Mouse (Mus musculus) layer of hippocampus, adult 8-10 months (tissue): ENCODE data around the gene Atp7a. TPM values are rescaled to one million over a fixed set of nuclear protein-coding genes. Genes with fewer than 3 reads are reported as not detected.
A peak's percentile ranks its signal among the peaks of the same experiment; 100 is the strongest.

ENCODE experiments used
- DNase-seq, 2 experiments: peaks; one replicate each; pipeline ENCODE4 v3.0.0; 2022; ENCODE audit warnings: low spot score in 2 of 2
- total RNA-seq, 4 experiments: library from RNA; stranded (reverse); gene quantifications; 2 replicates each; pipeline ENCODE4 v1.2.4; 2022

Gene Atp7a
- total RNA-seq, 4 experiments from 2014 or later: 8.2 to 9.3 (median 8.7) TPM

DNA sequence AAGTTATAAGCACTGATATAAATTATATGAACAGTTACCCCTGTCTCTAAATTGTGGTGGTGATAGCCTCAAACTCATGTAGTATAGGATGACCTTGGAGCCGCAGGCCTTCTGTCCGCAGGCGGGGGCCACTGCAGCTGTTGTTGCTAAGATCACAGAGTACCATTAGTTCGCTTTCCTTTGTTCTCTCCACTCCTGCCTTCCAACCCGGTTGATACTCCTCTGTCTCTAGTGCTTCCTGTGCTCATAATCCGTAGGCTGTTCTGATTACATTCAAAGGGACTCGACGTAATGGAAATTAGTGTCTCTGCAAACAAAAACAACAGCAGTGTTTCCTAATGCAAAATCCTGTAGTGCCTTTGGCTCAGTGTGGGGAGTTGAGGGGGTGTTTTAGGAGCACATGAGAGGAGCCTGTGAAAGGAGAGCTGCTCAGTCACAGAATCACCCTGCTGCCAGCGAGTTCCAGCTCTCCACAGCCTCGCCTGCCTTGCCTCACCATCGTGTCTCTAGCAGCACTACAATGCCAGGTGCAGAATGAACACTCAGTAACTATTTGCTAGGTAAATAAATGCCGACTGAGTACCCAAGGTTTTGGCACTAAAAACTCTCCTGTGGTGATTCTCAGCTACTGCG is 53.9 kb downstream of the Atp7a start:
- DNase-seq: no peak

DNA sequence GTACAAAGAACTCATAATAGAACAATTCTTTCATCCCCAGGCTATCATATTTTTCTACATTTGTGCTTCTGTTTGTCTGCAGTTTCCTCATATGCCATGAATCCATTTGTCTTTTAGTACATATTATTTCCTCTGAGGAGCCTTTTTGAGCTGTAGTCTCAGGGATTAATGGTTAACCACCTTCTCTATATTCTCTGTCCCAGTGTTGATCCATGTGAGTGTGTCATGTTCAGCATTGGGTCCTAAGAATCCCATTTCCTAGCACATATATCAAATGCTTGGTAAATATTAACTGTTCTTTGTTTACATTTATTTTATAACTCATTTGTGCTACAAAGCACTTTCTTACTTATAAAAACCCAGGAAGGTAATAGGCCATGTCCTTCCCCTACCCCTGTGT is 55.4 kb downstream of the Atp7a start:
- no peak for DNase-seq

DNA sequence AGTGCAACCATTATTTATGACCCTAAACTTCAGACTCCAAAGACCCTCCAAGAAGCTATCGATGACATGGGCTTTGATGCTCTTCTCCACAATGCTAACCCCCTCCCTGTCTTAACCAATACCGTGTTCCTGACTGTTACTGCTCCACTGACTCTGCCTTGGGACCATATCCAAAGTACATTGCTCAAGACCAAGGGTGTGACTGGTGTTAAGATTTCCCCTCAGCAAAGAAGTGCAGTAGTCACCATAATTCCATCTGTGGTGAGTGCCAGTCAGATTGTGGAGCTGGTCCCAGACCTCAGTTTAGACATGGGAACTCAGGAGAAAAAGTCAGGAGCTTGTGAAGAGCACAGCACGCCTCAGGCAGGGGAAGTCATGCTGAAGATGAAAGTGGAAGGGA is 58.1 kb downstream of the Atp7a start:
- no peak for DNase-seq

DNA sequence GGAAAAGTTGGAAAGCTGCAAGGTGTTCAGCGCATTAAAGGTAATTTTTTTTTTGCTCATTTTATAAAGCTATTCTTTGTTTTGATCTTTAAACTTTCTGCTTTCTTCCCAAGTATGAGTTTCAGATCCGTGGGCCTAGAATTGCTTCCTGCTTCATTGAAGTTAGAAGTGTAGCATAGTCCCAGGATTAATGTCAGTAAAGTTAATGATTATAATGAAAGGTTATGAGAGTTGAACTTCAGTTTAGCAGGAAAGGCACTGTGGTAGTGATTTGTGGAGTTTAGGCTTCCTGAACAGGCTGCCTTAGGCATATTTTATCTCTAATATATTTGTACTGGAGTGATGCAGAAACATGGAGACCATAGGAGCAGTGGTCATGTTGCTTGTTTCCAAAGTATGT is 58.5 kb downstream of the Atp7a start:
- DNase-seq: no peak

DNA sequence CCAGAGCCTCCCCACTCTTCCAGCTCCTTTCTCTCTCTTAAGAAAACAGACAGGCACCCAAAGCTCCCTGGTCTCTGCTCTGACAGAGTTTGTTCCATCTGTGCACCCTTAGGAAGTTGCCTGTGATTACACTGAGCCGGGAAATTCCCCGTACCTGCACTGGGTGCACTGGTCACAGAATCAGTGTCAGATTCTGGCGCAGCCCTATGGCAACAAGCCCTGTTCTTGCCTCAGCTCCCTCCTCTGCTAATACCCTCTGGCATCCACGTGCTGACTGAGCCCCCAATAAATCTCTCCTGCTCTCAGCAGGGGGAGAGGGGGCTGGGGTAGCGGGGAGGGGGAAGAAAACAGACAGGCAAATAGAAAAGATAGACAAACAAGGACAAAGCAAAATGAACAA is 65.9 kb downstream of the Atp7a start:
- no peak for DNase-seq

DNA sequence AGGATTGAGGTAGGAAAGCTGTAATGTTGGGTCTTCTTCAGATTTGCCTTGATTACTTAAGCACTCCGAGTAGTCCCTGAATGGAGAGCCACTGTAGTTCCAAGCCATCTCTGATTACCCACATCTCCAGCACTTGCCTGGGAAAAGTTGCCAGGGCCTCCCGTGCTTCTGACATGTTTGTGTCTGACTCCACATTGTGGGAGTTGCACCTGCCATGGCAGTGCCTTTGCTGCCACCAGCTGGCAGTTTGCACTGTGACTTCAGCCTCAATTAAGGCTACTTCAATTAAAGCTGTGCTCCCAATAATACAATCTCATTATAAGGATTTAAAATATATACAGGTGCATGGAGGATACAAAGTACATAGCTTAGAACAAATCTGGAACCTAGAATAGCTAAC is 78.4 kb downstream of the Atp7a start:
- peak in 1 of 2 experiments; percentile 4 for DNase-seq

DNA sequence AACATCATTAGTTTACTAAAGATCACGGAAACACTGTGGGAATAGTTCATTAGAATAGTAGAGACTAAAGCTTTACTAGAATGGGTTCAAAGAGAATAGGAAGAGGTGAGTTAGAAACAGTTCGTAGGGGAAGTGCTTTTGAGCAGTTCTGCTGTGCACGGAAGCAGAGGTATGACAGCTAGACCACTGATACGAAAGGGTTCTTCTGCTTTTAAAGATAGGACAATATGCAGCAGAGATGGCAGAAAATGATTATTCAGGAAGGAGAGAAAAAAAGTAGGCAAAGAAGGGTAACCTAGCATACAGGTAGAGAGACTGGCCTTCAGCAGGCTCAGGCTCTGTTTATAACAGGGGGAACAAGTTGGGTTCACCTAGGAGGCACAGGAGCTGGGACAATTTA is 86.8 kb downstream of the Atp7a start:
- DNase-seq: no peak

DNA sequence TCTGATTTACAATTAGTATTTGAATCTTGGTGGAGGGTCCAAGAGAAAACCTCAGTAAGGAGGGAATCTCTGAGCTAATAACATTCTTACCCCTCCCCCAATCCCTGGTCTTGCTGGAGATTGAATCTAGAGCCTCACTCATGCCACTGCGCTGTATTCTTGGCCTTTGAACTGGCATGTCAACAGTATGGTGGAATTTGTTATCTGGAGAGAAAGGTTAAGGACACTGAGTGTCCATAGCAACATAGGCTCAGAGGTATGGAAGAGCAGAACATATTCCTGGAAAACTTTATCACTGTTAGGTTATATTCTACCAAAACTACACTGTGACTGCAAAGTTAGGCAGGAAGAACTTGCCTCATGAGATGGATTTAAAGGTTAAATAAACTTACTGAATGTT is 87.6 kb downstream of the Atp7a start:
- DNase-seq: no peak

DNA sequence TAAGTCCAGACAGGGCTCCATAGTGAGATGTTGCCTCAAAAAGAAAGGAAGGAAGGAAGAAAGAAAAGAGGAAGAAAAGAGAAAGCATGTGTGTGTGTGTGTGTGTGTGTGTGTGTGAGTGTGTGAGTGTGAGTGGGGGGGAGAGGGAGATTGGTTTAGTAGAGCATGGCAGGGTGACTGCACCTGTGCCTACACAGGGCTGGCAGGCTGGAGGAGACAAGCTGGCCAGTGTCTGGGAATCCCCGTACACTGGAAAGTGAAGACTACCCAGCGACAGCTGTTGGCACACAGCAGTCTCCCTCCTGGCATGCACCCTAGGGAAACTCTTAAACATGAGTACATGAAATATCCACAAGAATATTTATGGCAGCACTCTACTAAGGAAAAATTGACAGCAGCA is 95.7 kb downstream of the Atp7a start:
- no peak for DNase-seq

DNA sequence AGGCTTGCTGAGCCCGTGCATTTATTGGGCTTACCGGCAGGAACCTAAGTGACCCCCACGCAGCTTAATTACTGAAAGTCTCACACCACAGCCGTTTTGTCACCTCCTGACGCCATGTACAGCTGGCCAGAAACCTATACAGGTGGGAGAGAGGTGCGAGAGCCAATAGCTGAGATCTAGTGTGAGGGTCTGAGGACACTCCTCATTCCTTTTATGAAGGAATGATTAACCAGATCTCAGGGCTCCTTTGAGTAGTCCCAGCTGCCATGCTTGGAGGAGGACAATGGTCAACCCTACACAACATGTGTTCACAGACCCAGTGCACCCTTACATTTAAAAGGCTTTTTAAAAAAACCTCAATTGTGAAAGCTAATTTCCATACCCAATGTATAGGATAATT is 101.2 kb downstream of the Atp7a start:
- no peak for DNase-seq

DNA sequence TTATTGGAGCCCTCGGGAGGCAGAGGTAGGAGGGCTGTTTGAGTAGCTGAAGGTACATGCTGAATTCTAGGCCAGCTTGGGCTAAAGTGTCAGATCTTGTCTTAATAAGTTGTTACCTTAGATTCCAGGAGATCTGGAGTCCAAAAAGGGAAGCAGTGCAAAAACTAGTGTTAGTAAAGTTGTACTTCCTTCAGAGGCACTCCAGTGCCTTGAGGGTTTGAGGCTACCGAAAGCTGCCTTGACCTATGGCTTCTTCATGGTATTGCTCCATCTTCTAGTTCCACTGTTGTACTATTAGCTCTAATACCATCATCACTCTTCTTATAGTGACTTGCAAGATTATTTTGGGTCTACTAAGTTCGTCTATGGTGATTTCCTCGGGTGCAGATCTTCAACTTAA is 102.8 kb downstream of the Atp7a start:
- DNase-seq: no peak

DNA sequence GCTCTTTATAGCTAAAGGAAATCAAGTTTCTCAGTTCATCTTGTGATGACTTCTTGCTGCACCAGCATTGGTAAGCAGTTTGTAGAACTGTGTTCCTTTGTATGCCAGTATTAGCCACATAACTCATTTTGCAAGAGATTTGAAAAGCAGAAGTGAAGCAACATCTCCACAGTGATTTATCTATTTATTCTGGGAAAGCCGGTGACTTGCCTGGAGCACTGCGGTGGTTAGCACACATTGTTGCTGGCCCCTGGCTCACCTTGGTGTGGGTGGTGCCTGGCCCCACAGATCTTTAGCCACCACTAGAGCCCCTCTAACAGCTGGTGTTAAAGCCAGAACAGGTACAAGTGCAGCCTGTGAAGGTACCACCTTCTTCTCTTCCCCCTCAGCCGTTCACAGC is 107.8 kb downstream of the Atp7a start:
- DNase-seq: no peak

DNA sequence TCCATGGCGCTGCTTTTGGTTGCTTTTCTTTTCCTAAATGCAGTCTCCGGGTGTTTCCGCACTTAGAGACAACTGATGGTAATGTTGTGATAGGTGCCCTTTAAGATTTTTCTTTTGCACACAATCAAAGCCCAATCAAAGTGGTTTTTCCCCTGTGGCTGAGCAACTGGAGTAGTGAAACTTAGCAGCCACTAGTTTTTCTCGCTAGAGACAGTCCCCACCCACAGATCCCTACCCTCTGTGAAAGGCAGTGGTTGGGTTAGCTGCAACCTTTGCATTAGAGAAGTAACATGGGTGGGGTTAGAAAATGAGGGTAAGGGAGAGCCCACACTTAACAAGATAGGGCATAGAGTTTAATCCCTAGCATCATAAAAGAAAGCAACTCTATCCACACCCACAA is 108.4 kb downstream of the Atp7a start:
- DNase-seq: no peak

DNA sequence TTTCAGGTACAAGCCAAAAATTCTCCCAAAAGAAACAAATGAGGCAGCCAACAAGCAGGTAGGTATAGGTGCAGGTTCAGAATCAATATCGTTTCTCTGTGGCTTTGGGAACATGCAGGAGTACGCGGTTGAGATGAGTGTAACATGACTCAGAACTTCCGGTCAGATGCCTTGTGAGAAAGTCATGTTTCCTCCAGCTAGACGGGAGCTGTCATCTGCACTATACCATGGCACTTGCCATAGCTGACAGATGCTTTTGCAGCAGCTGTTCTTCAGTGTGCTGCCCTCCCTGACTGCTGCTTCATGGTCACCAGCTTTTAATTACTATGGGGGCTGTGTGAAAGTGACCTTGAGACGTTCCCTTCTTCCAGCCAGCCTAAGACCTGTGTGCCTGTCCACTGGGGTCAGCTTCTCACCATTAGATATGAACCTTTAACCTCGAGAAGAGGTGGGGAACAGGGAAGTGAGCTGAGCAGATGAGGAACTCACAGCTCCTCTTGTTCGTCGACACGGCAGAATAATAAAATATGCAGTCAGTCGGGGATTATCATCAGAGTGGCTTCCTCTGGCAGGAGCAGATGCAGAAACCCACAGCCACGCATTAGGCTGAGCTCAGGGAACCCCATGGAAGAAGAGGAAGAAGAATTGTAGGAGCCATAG is 109.0 kb downstream of the Atp7a start:
- no peak for DNase-seq

DNA sequence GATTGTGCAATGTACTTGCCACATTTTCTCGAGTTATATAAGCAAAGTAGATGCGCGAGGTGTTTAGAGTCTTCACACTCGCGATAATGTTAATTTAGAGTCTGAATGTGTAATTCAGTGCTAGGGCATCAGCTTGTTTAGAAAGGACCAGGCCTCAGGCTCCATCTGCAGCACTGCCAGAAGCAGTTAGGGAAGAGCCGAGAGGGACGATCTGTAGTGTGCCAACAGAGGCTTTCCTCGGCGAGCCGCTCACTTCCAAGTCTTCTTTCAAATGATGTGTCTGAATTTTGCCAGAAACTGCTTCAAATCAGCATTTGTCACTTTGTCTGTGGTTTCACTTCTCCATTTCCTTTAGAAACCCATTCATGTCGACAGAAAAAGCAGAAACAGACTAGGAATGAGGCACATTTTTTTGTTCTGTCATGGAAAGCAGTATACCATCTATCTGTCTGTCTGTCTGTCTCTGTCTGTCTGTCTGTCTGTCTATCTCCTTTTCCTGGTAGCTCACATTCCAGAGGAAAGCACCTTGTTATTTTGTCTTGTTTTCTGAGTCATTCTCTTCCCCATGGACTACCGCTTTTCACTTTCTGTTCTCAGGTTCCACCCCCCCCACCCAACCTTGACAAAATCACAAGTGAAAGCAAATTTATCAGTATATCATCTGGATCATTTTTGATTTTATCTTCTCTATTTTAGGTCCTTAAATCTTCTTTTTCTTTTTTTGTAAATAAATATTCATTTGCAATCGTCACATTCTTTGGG is 112.4 kb downstream of the Atp7a start:
- DNase-seq: no peak

DNA sequence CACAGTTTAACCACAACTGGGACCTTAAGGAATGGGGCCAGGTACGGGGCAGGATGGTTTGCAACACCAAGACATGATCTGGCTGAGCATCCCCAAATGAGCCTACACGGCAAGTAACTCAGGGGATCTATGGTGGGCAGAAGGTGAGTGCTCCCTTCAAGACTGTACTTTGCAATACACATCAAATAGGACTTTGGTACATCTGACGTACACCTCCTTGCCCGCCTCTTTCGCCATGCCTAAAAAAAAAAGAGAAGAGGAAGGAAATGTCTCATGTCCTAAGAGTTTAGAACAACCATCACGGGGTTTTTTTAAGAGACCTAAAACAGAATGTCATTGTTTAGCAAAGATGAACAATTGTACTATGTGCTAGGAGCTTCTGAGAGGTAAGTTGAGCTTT is 115.9 kb downstream of the Atp7a start, which contains the start of gene Tlr13:
Gene Tlr13, plus strand, starts transcription at position 269 of the 400 bp plus-strand sequence.
- DNase-seq: no peak

DNA sequence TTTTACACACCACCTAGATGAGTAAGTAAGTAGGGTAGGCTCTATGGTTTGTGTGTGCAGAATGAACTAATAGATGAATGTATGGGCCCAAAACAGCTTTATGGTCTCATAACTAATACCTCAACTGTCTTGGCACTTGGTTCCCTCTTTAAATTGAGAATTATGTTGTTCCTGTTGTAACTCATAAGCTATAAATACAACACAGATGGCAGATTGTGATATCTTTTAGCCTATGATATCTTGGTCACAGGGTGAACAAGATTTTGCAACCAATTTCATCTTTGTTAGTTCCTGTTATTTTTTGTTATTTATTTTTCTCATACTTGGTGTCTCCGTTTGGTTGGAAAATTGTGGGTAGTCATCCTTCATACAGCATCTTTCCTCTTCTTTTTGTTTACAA is 121.1 kb downstream of the Atp7a start:
- DNase-seq: no peak

DNA sequence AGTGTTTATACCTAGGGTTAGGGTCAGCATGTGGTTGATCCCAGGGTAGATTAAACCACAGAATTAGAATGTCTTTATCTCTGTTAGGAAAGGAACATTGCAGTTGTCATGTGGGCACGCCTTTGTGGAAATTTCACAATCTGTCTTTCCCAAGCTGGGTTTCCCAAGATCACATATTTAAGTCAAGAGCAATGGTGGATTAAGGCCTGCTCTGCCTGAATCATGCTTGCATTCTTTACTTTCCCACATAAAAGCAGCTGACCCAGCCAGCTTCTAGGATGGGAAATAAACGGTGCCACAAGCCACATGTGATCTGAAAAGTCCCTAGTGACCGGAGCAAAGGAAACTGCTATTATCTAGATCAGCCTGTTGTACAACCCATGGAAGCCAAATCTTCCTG is 122.4 kb downstream of the Atp7a start:
- DNase-seq: no peak

DNA sequence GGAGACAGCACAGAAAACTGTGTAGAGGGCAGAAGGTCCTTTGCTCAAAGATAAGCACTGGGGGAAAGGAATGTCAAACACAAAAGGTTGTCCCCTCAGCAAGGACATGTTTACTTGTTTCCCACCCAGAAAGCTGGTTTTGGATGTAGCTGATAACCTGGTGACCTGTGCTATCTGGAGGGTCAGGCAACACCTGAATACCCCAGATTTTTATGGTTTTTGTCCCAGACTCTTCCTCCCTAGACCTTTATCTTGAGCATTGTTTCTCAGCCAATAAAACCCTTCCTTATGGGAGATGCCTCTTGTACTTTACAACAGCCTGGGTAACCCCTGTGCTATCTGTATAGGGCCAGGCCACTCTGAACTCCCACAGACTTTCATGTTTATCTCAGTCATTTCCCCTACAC is 127.1 kb downstream of the Atp7a start:
- DNase-seq: no peak

DNA sequence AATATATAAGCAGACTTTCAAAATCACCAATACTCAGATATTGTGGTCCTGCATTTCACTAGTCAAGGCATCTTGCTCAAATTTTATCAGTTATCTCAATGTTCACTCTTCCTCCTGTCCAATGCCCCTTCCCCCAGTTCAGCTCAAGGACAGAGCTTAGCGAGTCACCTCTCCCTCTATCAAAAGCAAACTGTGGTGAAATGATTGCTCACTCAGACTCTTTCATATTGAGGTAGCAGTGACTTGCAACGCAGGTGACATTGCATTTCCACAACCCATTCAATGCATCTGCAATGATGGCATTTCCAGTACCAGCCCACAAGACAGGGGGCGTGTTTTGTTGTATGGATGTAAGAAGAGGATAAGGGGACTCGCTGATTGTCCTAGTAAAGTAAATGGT is 128.8 kb downstream of the Atp7a start:
- no peak for DNase-seq

DNA sequence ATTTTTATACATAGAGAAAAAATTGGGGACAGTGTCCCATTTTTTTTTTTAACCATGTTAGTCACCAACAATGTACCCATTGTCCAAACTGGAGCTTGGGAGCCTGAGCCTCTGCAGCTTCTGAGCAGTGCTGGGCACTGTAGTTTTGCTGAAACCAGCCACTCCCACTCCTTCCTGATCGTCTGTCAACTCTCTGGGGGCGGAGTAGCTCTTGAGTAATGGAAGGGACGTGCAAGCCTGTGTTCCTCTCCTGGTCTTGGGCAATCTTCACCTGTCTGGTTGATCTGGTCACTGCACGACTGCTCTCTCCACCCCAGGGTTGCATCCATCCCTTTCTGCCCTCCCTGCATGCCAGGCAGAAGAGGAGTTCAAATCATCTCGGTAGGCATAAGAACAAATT is 136.9 kb downstream of the Atp7a start:
- DNase-seq: no peak

DNA sequence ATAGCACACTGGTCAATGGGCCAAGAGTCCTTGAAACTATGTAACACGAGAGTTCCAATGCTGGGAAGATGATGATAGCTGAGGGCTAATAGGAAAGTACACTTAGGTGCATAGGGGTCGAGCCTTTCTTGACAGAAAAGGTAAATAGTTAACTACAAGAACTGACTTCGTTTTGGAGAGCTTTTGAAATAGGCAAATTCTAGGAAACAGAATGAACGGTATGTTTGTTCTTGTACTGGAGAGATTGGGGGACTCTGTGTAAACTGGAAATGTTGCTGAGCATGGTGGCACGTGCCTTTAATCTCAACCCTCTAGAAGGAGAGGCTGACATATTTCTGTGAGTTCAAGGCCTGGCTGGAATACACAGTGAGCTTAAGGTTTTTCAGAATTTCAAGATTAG is 137.5 kb downstream of the Atp7a start:
- no peak for DNase-seq

DNA sequence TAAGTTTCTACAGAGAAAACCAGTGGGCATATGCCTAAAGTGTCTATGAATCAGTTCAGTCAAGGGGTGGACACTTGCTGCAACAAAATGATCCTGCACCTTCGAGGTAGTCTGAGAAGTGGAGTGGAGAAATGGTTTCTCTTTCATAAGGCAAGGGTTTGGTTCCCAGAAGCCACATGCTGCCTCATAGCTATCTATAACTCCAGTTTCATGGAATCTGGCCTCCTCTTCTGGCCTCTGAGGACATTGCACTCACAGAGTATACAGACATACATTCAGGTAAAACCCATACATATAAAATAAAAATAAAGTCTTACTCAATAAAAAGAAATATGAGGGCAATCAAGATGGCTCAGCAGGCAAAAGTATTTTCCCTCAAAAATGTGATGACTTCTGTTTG is 138.0 kb downstream of the Atp7a start:
- no peak for DNase-seq
